Mouse (Mus musculus) NIH3T3 (cell line): Measurements from ENCODE around the gene Tulp2.
"Not testable (repeated sequence)": the region's sequence is repeated elsewhere in the genome, so short reads cannot be mapped to it uniquely, and the experiment has no call there.

Experiments
- DNase-seq: peaks from one replicate; pipeline ENCODE4 v3.0.0-alpha.2; 2012; ENCODE audit warnings: low read depth

Tulp2 gene

DNA sequence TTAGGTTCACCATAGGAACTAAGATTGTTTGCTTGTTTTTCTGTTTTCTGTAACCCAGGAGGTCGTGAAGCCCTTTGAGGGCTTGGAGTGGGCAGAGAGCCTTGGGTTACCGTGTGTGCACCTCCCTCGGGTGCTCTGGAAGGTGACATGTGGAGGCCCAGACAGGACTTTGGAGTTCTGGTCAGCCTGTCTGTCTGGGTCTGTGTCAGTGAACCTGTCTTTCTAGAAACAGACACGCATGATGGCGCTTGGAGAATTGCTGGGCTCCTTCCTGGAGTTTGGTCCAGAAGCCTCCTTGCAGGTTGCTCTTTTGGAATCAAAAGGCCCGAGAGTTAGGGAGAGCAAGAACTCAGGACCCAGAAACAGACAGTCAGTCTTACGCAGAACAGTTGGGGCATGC, 21.3 kb upstream of the Tulp2 start:
- no peak for DNase-seq

GRCm38 (mm10) chr7:45460860-45461314, 20.8 kb upstream of the Tulp2 start:
- peak; percentile 96 for DNase-seq

DNA sequence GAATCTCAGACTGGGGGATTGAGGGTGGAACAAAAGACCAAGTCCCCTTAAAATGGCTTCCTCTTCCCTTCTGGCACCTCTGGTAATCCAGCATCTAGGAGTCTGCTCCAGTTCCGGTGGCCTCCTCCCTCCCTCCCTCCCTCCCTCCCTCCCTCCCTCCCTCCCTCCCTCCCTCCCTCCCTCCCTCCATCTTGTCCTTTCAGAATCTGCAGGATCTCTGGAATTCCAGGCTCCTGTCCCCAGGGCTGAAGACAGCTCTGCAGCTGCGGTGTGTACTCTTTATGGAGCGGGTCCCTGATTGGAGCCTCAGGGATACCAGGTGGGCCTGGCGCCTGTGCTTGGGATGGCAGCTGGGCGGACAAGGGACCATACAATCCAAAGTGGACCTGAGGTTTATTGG, 20.4 kb upstream of the Tulp2 start:
- no peak for DNase-seq

DNA sequence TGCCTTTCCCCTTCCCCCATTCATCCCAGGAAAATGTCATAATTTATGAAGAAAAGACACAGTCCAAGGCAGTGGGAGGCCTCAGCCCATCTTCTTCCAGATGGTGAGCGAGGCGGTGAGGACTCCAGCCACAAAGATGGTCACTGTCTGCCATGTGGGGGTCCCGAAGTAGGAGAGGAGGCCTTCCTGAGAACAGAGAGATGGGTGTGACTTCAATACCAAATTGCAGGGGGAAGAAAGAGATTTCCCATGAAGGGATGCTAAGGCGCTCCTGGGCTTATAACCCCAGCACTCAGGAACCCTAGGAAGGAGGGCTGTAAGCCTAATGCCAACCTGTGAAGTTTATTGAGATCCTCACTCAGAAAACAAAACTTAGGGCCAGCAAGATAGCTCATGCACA, 19.9 kb upstream of the Tulp2 start:
- DNase-seq: no peak

GRCm38 (mm10) chr7:45462325-45462724, 19.4 kb upstream of the Tulp2 start:
- DNase-seq: no peak

- DNase-seq: not testable (repeated sequence)
These were observed 18.8 kb upstream of the Tulp2 start for GRCm38 (mm10) chr7:45462868-45463267.

DNA sequence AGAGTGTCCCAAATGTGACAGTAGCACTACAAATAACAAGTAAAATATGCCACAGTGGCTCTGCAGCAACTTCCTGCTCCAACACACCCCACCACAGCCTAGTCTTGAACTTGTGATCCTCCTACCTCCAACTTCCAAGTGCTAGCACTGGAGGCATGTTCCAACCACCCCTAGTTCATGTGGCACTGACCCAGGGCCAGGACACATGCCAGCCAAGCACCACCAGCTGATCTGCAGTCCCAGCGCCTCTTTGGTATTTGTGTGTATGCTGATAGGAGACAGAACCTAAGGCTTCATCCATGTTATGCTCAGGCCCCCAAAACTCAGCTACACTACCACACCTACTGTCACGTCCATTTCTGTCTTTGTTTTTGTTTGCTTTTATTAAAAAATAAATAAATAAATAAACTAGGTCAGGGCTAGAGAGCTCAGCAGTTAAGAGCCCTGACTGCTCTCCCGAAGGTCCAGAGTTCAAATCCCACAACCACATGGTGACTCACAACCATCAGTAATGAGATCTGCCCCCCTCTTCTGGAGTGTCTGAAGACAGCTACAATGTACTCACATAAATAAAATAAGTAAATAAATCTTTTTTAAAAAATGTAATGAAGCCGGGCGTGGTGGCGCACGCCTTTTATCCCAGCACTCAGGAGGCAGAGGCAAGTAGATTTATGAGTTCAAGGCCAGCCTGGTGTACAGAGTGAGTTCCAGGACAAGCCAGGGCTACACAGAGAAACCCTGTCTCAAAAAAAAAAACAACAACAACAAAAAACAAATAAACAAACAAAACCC, 17.5 kb upstream of the Tulp2 start:
- DNase-seq: no peak

DNA sequence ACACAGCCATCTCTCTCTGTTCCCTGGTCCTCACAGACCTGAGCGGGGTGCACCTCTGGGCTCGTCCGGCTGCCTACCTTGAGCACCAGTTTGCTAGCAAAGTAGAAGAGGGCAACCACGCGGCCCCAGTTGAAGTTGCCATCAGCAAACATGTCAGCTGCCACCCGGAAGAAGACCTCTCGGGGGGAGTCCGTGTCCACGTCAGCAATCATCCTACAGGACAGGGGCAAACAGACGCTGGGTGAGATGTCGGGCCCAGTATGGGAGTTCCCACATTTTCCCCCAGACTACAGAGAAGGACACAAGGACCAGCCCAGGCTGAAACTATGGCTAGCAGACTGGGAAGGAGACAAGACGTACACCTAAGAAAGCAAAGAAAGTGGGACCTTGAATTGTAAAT, 16.6 kb upstream of the Tulp2 start:
- DNase-seq: no peak

DNA sequence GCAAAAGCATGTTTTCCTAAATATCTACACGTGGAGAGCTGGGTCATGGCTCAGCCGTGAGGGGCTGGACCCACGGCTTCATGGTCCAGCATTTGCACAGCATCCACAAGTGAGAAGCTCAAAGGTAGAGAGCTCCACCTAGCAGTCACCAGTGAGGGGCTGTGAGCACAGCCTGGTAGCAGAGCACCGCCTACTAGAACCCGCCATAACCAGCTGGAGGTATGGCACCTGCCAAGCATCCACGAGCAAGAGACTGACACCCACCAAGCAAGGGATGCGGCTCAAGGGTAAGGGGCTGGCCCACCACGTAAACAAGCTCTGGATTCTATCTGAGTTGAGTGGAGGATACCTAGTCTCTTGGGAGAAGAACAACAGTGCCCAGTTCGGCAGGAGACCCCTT, 16.1 kb upstream of the Tulp2 start:
- peak; percentile 48 for DNase-seq

DNA sequence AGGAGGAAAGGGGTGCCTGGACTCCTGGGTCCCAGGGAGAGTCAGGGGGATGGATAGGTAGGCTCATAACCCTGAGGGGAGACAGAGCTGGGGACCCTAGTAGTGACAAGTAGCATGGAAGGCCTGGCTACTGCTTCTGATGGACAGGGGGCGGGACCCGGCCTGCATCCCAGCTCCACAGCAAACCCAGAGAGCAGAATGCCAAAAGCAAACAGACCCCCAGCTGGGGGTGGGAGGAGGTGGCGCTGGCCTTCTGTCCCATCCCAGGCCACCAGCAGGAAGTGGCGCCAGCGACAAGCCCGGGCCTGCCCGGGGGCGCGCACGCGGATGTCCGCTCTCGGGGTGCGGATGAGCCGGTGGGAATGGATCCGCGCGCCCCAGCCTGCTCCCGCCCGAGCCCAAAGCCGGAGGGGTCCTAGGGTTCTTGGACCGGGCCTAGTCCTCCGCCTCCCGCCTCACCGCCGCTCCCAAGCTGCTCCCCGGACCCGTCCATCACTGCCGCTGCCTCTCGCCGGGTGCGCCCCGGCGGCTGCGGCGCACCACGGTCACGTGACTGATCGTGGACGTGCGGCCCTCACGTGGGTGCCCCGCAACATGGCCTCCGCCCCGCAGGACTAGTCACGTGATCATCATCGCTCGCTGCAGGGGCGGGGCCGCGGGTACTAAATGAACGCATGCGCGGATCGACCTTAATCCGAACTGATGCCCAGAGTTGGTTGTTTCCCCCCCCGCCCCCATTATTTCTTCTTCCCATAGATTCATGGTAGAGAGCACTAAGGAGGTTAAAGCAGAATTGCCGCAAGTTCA, 15.2 kb upstream of the Tulp2 start, which contains the start of gene Bax:
Gene Bax, minus strand, starts transcription at position 616 of the 807 bp plus-strand sequence.
- peak; percentile 98 for DNase-seq

DNA sequence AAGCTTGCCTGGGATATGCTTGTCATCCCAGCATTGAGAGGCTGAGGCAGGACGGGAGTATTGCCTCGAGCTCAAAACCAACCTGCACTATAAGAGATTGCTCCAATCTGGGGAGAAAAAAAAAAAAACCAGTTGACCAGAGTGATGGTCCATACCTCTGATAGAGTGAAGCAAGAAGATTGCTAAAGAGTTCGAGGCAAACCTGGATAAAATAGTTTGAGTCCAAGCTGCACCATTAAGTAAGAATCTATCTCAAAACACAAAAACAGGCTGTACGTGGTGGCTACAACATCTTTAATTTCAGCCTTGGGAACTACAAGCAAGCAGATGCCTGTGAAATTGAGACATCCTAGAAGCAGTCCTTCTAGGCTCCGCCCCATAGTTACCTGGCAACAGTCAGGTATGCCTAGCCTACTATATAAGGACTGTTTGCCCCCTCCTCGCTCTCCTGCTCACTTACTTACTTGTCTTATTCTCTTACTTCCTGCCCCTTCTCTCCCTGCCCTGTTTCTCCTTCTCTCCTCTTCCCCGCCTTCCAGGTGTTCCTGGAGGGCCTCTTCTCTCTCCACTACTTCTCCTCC, 14.5 kb upstream of the Tulp2 start:
- no peak for DNase-seq

GRCm38 (mm10) chr7:45470869-45471268, 10.8 kb upstream of the Tulp2 start:
- peak; percentile 91 for DNase-seq

GRCm38 (mm10) chr7:45475291-45475969, 6.2 kb upstream of the Tulp2 start:
- peak; percentile 61 for DNase-seq

DNA sequence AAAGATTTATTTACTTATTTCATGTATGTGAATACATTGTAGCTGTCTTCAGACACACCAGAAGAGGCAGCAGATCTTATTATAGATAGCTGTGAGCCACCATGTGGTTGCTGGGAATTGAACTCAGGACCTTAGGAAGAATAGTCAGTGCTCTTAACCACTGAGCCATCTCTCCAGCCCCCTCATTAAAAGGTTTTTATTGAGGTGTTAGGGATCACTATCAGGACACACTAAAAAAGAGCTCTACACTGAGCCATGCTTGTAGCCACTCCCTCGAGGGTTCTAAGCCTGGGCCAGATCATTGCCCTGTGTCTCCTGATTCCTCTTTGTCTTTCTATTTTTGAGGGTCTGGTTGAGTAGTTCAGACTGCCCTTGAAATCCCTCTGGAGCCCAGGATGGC, 5.2 kb upstream of the Tulp2 start:
- DNase-seq: no peak

- peak; percentile 87 for DNase-seq
These were observed 4.7 kb upstream of the Tulp2 start for GRCm38 (mm10) chr7:45477003-45477402.

- no peak for DNase-seq
These were observed 2.9 kb upstream of the Tulp2 start for GRCm38 (mm10) chr7:45478774-45479173.

DNA sequence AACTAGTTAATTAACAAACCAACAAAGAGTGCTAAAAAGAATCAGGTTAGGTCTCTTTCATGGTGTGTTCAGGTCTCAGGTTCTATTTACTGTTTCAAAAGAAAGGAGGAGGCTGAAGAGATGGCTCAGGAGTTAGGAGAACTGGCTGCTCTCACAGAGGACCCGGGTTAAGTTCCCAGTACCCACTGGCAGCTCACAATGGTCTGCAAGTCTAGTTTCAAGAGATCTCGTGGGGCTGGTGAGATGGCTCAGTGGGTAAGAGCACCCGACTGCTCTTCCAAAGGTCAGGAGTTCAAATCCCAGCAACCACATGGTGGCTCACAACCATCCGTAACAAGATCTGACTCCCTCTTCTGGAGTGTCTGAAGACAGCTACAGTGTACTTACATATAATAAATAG, 1.4 kb upstream of the Tulp2 start:
- not testable (repeated sequence) for DNase-seq

GRCm38 (mm10) chr7:45482166-45482565, 489 bp downstream of the Tulp2 start:
- no peak for DNase-seq

DNA sequence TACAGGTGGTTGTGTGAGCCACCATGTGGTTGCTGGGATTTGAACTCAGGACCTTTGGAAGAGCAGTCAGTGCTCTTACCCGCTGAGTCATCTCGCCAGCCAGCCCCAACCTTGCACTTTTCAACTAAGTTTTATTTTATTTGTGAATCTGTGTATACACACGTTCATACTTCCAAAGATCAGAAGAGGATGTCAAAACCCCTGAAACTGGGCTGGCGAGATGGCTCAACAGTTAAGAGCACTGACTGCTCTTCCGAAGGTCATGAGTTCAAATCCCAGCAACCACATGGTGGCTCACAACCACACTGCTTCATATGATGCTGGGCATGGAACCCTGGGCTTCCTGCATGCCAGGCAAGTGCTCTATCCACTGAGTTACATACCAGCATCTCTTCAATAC, 3.3 kb downstream of the Tulp2 start:
- DNase-seq: not testable (repeated sequence)

- DNase-seq: no peak
These were observed 4.5 kb downstream of the Tulp2 start for GRCm38 (mm10) chr7:45486158-45486557.

DNA sequence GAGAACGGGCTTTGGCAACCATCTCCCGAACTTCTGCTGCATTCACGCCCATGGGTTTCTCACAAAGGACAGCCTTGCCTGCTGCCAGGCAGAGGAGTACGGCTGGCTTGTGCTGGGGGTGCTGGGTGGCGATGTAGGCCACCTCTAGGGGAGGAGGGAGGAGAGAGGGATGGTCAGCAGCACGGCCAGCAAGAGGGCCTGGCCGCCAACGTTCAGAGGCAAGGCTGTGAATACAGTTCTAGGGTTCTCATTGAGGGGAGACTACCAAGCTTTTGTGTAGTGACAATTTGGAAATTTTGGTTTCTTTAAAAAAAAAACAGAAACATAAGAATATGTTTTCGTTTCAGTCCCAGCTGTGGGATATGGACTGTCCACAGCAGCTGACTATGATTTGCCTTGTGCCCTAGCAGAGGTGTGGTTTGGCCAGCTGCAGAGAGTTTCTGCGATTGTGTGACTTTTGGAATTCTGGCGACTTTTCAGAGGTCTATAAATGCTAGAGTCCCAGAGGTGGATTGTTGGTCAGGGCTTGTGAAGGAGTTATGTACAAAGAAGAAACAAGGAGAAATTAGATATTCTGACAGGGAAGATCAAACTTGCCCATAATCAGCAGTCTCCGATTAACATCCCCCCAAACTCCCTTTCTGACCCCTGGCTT, 5.2 kb downstream of the Tulp2 start, which contains the start of gene Gm45808:
Gene Gm45808, minus strand, starts transcription at position 51 of the 655 bp plus-strand sequence.
- DNase-seq: no peak
